Mouse (Mus musculus) right cerebral cortex, postnatal 14 days (tissue): Measurements from ENCODE around the gene Hist2h3c2.
"Not testable (repeated sequence)": the region's sequence is repeated elsewhere in the genome, so short reads cannot be mapped to it uniquely, and the experiment has no call there.

Experiments used
- DNase-seq: peaks from one replicate; pipeline ENCODE4 v3.0.0; 2022

The Hist2h3c2 gene

DNA sequence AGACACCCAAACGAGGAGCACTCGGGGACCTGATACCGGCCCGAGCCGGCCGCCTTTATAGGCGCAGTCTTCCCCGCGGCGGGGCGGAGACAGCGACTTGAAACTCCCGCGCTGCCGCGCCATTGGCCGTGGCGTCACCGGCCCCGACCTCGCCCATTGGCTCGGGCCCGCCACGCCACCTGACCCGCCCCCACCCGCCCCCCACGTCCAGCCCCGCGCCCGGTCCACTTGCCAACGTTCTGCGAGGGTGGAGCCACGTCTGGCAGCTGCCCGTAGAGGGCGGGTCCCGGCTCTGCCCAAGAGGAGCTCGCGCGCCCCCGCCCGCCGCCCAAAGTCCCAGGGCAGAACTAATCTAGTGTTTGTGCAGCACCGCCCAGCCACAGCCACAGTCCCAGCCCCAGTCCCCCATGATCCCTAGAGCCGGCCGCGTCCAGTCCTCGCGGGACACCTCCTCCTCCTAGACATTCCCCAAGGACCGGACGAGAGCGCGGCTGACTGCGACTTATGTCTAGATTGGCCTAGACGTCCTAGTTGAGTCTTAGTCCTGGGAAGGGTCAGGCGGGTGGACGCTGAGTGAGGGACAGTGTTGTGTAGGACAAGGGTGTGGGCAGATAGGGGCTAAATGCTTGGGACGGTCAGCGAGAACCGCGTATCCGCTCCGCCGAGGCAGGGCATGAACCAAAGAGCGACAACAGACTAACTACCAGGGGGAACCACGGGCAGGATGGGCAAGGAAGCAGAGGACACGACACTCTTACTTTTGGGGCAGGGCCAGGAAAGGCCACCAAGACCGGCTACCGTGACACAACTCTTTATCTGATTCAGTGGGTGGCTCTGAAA lies at the start of gene Hist2h3c2:
TSS of gene Hist2h3c2 (minus strand) at position 174 of the 840 bp plus-strand sequence.
- not testable (repeated sequence) for DNase-seq

DNA sequence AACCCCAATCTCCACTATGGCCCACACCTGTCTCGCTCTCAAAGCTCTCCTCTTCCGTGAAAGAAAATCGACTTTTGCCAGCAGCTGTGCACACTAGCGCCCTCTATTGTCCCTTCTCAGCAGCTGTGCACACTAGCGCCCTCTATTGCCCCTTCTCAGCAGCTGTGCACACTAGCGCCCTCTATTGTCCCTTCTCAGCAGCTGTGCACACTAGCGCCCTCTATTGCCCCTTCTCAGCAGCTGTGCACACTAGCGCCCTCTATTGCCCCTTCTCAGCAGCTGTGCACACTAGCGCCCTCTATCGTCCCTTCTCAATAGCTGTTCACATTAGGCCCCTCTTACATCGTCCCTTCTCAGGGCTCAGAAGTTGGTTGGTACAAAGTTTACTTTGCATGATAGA lies 48.4 kb upstream of the Hist2h3c2 start:
- DNase-seq: not testable (repeated sequence)

DNA sequence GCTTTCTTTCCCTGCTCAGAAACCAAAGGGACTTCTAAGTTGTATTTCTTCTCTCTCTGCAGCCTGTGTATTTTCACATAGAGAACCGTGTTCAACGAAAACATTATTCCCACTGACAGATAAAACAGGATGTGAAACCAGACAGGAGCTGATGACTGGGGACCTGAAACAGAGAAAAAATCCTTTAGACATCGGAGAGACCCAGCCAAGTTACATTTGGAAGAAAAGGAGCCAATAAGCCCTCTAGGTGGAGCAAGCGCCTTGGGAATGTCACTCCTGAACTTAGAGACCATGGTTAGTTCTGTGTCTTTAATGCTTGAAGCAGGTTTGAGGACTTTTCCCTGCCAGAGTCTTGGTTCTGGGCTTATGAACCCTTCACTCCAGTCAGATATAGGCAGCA lies 45.5 kb upstream of the Hist2h3c2 start:
- DNase-seq: peak; percentile 32

DNA sequence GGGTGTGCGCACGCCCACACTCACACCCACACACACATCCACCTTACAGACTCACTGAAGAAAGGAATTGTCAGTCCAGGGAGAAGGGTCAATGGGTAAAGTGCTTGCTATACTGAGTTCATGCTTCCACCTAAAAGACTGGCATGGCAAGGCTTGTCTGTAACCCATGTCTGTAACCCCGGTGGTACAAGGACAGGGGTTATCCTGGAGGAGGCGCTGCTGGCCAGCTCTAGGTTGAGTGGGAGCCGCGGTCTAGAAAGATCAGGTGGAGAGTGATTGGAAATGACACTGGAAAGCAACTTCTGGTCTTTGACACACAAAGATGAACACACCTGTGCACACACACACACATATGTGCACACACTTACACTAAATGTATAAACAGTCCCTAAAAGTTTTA lies 41.7 kb upstream of the Hist2h3c2 start:
- no peak for DNase-seq

DNA sequence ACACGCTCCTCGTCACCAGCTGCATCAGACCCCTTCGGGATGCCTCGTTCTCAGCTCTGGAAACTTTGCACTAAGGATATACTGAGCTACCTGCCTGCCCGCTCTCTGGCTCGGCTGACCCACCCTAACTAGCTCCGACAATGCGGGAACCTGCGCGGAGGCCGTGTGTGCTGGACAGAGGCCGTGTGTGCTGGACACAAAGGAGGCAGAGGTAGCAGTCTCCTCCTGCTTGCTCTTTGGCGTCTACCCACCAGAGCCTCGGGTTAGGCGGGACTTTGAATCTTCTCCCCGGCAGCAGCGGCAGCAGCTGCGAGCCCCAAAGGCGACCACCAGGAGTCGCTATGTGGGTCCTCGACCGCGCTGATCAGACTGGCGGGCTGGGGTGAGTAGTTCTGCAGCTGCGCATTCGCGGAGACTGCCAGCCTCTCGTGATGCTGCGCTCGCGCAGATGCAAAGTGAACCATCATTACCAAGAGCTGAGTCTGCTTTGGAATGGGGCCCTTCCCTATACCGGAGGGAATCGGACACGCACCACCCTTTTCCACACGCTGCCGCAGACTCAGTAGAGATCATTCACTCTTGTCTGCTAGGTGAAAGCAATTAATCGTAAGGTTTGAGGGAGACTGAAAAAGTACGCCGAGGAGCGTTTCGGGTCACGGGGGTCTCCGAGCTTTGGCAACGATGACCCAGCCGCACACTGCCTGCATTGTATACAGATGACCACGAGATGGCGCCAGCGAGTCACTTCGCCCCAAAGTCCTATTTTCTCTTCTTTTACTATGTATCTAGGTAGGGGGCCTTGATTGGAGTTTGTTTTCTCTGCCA lies 39.1 kb upstream of the Hist2h3c2 start:
- peak; percentile 91 for DNase-seq

DNA sequence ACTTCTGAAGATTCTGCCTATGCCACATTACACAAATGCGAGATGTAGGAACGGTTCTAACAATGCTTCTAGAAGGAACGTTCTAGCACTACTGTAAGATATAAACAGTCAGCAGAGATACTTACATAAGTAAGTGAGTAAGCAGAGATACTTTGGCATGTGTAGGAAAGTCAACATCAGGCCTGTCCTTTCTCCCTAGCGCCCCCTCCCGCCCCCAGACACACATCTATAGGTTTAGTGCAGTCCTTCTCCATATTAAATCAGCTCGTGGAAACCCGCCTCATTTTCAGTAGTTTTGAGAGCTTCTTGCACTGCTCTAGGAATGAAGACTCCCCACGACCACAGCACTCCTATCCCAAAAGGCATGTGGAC lies 38.5 kb upstream of the Hist2h3c2 start:
- DNase-seq: peak; percentile 55

DNA sequence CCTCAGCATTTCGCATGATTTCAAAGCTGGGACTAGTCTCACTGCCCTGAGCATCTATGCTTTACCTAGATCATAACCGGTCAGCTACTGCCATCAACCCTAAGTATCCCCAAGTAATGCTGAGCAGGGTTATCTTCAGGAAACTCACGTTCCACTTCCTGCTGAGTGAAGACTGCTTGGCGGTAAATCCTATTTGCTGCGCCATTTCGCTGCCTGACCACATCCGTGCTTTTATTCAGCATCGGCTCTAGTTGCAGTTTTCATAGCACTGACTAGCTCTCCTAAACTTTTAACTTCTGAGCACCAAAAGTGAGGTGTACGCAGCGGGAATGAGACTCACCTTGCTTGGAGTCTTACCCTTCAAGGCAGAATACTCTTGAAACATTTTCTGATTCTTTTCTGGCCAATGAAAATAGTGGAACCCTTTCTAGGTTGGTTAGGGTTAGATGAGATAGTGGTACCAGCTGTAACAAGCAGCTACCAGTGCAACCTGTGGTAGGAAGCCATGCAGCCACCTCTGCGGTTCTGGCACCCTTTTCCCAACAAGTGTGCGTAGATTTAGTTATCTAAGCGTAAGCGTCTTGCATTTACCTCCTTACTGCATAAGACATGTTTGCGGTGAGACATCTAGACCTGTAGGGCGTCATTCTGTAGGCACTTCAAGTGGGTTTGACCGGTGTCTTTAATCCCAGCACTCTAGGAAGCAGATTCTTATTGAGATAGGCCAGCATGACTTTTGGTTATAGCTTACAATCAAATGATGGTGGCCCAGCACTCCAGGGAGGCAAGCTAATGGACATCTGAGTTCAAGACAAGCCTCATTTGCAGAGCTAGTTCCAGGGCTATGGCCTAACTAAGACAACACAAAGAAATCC lies 34.9 kb upstream of the Hist2h3c2 start:
- DNase-seq: no peak

DNA sequence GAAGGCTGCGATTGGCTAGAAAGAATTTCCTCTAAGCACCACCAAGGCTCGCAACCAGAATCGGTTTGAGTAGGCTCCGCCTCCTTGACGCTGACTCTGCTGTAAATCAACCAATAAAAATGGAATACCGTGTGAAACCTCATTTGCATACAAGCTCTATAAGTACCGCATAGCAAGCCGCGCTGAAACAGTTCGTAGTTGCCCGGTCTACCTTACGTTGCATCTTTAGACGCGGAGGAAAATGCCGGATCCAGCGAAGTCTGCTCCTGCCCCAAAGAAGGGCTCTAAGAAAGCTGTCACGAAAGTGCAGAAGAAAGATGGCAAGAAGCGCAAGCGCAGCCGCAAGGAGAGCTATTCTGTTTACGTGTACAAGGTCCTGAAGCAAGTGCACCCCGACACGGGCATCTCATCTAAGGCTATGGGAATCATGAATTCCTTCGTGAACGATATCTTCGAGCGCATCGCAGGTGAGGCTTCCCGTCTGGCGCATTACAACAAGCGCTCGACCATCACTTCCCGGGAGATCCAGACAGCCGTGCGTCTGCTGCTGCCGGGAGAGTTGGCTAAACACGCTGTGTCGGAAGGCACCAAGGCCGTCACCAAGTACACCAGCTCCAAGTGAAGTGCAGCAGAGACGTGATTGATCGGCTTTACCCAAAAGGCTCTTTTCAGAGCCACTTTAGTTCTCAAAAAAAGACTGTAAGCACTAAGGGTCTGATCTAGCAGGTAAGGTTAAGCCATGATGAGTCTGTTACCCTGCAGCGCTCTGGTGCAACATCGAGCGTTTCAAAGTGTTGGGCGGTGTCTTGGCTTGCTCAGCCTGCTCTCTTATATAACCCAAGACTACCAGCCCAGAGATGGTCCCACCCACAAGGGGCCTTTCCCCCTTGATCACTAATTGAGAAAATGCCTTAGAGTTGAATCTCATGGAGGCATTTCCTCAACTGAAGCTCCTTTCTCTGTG lies 30.9 kb upstream of the Hist2h3c2 start, which contains the start of gene Hist2h2bb:
TSS of gene Hist2h2bb (plus strand) at position 242 of the 964 bp plus-strand sequence.
- DNase-seq: peak; percentile 75

DNA sequence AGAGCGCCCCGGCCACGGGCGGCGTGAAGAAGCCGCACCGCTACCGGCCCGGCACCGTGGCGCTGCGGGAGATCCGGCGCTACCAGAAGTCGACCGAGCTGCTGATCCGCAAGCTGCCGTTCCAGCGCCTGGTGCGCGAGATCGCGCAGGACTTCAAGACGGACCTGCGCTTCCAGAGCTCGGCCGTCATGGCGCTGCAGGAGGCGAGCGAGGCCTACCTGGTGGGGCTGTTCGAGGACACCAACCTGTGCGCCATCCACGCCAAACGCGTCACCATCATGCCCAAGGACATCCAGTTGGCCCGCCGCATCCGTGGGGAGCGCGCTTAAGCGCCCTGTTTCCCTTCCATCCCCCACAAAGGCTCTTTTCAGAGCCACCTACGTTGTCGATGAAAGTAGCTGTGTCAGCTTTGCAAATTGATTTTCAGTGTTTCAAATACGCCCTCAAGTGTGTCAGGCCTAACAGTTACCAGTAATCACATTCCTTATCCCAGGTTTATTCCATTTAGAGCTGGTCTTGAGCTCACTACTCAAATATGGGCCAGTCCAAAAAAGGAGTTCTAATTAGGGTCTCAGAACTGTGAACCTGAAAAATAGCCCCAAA lies 29.9 kb upstream of the Hist2h3c2 start:
- not testable (repeated sequence) for DNase-seq

DNA sequence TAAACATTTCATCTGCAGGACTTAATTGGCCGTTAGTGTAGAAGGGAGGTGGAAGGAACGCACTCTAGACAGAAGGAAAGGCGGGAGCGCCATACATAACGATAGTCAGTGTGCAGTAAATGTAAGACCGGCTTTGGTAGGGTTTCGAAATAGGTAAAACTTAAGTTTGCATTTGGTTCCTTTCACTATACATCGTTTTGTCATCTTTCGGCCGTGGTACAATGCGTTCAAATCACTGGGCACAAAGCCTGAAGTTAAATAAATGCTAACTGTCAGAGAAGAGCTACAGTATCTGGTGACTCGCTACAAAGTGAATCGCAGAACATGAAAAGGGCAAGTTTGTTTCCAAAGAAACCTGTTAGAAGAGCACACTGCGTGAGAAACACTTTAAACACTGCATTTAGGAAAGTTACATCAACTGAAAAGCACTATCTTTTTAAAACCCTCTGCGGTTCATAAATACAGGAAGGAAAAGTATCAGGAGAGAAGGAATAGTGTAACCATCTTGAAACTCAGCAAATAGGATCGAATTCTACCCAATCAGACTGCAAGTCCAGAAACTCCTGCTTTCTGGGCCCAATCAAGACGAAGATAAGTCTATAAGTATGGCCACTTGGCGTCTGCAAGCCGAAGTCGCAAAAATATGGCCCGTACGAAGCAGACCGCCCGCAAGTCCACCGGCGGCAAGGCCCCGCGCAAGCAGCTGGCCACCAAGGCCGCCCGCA lies 29.3 kb upstream of the Hist2h3c2 start, which contains the start of gene Hist2h3b:
TSS of gene Hist2h3b (plus strand) at position 604 of the 725 bp plus-strand sequence.
- peak; percentile 60 for DNase-seq

DNA sequence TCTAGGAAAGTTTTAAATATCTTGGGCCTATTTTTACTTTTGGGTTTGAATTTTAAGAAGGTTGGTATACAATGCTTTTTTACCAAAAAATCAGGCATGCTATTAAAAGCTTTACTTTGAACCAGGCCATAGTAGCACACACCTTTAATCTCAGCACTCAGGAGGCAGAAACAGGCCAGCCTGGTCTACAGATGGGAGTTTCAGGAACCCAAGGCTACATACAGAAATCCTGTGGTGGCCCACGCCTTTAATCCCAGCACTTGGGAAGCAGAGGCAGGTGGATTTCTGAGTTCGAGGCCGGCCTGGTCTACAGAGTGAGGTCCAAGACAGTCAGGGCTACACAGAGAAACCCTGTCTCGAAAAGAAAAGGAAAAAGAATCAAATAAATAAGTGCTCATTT lies 28.6 kb upstream of the Hist2h3c2 start:
- DNase-seq: no peak

DNA sequence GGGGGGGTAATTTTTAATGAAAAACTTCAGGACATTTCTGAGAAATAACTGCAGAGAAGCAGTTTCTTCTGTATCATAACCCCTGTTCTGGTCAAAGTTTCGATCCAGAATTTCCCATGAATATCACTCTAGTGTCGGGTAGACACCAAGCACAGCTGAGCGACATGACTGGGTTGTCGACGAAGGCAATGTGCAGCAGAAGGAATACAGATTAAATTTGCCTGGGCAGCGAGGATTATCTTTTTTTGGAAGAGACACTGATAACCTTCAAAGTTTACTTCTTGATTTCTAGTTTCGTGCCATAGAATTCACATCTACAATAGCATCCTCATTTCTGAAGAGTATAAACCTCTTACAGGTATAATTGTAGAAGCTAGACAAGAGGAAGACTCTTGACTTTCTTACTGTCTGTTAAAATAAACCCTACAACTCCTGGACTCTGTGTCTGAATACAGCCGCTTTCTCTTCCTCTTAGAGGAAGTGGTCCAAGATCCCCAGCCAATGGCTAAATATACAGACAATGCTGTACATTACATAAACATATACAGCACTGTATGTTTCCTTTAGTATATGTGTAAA lies 27.3 kb upstream of the Hist2h3c2 start:
- no peak for DNase-seq

DNA sequence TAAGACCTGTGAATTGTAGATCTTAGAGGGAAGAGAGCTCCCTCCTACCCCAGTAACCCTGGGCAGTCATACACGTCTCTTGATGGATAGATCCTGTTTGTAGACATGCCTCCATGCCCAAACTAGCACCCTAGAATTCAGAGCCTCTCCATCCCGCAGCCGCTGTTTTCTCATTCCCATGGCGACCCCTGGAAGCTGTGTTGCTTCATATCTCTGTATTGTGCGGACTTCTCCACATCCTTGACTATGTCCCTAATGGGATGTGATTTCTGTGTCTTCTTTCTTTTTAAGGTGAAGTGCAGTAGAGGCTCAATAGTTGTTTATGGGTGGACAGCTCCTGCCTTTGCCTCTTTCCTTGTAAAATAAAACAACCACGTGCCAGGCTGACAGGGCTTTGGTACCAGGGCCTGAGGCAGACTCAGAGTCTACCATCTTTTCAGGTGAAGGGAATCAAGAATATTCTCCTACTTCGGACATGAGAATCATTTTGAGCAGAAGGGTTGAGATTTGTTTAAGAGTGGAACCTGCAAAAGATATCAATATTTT lies 25.6 kb upstream of the Hist2h3c2 start:
- DNase-seq: no peak

DNA sequence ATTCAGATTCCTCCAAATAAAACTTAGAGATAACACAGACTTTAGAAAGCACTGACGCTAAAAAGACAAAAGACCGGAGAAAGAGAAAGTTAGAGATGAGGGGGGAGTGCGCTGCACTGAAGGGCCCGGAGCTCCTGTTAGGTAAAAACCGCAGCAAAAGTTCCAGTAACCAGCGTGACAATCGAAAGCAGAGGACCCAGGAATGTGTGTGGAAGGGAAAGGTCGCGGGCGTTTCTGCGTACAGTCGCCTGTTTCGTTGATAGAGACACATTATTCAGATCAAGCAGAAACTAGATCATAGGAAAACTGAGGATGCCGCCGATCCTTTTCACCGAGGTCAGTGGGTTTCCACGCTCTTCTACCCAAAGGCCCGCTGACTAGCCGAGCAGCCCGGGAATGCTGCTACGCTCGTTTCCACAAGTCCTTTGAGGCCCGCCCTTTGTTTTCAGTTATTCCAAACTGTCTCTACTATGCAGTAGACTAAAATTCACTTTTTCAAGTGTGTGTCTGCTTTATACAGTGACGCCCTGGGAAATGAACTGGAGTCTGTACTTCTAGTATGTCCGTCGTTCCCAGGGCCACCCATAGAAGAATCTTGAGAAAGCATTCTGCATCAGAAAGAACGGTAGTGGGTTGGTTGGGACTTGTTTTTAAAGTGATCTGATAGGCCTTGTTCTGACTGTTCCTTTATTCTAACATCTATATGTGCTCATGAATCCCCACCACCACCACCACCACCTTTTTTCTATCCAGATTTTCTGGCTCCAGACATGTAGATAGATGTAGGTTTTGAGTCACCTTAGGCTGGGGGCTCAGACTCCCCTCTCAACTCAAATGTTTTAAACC lies 24.9 kb upstream of the Hist2h3c2 start:
- no peak for DNase-seq

DNA sequence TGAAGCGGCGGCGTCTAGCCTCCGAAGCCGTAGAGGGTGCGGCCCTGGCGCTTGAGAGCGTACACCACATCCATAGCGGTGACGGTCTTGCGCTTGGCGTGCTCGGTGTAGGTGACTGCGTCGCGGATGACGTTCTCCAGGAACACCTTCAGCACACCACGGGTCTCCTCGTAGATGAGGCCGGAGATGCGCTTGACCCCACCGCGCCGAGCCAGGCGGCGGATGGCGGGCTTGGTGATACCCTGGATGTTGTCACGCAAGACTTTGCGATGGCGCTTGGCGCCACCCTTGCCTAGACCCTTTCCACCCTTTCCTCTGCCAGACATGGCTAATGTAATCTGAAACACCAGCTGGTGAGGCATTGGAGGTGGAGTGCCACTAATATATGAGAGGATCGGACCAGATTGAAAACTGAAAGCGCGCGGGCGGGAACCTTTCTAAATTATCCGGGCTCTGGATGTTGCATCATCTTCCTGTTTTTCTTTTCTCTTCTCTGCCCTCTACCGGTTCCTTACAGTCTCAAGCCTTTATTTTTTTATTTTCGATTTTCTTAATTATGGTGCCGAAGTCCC lies 24.1 kb upstream of the Hist2h3c2 start, which contains the start of gene Hist2h4:
TSS of gene Hist2h4 (minus strand) at position 333 of the 572 bp plus-strand sequence.
- peak; percentile 91 for DNase-seq

DNA sequence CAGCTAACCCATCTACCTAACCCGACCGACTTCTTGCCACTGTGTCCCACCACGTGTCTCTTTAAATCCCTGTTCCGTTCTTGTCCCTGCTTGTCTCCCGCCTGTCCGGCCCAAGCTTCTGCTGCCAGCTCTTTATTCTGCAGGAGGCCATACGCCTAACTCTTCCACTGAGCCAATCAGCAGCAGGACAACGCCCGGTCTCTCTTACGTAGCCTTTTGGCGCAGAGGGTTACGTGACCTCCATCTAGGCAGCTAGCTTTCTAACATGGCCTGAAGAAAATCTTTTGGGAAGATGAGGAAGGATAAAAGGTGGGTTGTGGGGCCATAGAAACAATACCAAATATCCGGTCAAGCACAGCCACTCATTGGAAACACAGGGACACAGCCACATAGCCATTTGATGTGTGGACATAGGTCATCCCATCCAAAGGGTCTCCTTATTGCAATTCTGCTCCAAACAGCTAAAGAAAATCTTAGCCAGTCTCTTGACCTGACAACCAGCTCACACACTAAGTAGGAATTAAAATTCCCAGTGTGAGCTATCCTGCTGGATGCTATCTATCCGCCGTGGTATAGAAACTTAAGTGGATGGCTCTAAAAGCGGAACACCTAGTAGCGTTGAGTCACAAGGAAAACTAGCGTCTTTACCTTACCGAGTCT lies 23.4 kb upstream of the Hist2h3c2 start:
- peak; percentile 71 for DNase-seq

DNA sequence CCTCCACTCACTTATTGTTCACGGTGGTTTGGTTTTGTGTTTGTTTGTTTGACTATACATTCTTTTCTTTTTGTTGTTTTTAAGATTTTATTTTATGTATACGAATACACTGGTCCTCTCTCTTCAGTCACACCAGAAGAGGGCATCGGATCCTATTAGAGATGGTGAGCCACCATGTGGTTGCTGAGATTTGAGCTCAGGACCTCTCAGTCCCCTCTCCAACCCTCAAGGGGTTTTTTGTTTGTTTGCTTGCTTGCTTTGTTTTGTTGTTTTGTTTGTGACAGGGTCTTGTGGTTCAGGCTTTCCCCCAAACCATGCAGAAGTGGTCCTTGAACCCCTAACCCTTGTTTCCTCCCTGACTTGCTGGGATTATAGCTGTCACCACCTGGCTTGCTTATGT lies 22.7 kb upstream of the Hist2h3c2 start:
- DNase-seq: no peak

DNA sequence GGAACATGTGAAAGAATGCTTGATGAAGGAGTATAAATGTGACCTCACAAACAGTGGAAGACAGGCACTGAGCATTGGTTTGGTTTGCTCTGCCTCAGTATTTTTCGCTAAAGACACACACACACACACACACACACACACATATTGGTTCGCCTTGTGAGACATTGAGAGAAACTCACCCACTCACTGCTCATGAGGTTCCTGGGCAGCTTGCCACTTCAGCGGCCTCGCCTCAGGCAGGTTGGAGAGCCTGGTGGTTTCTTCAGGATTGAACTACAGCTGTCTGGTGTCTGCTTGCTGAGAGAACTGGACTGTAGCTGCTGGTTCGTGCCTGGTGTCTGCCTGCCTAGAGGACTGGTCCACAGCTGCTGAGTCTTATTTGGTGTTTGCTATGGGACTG lies 21.3 kb upstream of the Hist2h3c2 start:
- DNase-seq: no peak
